Mouse (Mus musculus): ENCODE results near the gene Slc23a2. TPM values are rescaled to one million over a fixed set of nuclear protein-coding genes. Genes with fewer than 3 reads are reported as not detected.

Gene Slc23a2
- polyA plus RNA-seq, 1 experiment from 2014 or later, result 7.9 TPM

GRCm38 (mm10) chr2:132171939-132172338 is 27.0 kb upstream of the Slc23a2 start:
- 63% methylated on average over 8 of the region's 8 CpGs for WGBS
- ATAC-seq (replicated peaks; ENCODE audit: low FRiP score) (no peak), DNase-seq (ENCODE audit: low spot score) (no peak)
- no peaks in the 10 kb centered on the region for H3K27me3 ChIP-seq (replicated peaks; ENCODE audit: control insufficient read depth, insufficient read depth, low read length)
- H3K4me1 ChIP-seq (replicated peaks; ENCODE audit: control insufficient read depth, insufficient read depth, low read length), result no peaks in the 10 kb centered on the region
- H3K9me3 ChIP-seq (ENCODE audit: control insufficient read depth, low read length), result no peaks in the 10 kb centered on the region
- no peak overlapping the region for H3K4me2 ChIP-seq
- no peak overlapping the region for H3K9ac ChIP-seq (ENCODE audit: low read depth, low read length)
- H3K36me3 ChIP-seq (ENCODE audit: control insufficient read depth, insufficient read depth, low read length), result no peaks in the 10 kb centered on the region
- no peak overlapping the region for H3K4me3 ChIP-seq (ENCODE audit: low read depth, low read length)
- no peak overlapping the region for H3K27ac ChIP-seq (ENCODE audit: low read depth, low read length)

GRCm38 (mm10) chr2:132169150-132169549 is 24.2 kb upstream of the Slc23a2 start:
- no peak for DNase-seq (ENCODE audit: low spot score)
- Histone ChIP-seq H3K4me1 (replicated peaks; ENCODE audit: control insufficient read depth, insufficient read depth, low read length) (no peaks in the 10 kb centered on the region), H3K9me3 (ENCODE audit: control insufficient read depth, low read length) (no peaks in the 10 kb centered on the region), H3K27me3 (replicated peaks; ENCODE audit: control insufficient read depth, insufficient read depth, low read length) (no peaks in the 10 kb centered on the region), H3K27ac (ENCODE audit: low read depth, low read length) (no peak overlapping the region), H3K4me2 (no peak overlapping the region), H3K36me3 (ENCODE audit: control insufficient read depth, insufficient read depth, low read length) (no peaks in the 10 kb centered on the region), H3K9ac (ENCODE audit: low read depth, low read length) (no peak overlapping the region), H3K4me3 (ENCODE audit: low read depth, low read length) (no peak overlapping the region)
- no peak for ATAC-seq (replicated peaks; ENCODE audit: low FRiP score)
- WGBS, result 71% methylated on average over 7 of the region's 7 CpGs

GRCm38 (mm10) chr2:132163626-132164025 is 18.7 kb upstream of the Slc23a2 start:
- H3K4me2 ChIP-seq, result no peak overlapping the region
- ATAC-seq (replicated peaks; ENCODE audit: low FRiP score) (no peak), DNase-seq (ENCODE audit: low spot score) (no peak)
- no peaks in the 10 kb centered on the region for H3K9me3 ChIP-seq (ENCODE audit: control insufficient read depth, low read length)
- no peaks in the 10 kb centered on the region for H3K4me1 ChIP-seq (replicated peaks; ENCODE audit: control insufficient read depth, insufficient read depth, low read length)
- no peaks in the 10 kb centered on the region for H3K27me3 ChIP-seq (replicated peaks; ENCODE audit: control insufficient read depth, insufficient read depth, low read length)
- 100% methylated on average over 1 of the region's 1 CpGs for WGBS
- no peaks in the 10 kb centered on the region for H3K36me3 ChIP-seq (ENCODE audit: control insufficient read depth, insufficient read depth, low read length)
- no peak overlapping the region for H3K9ac ChIP-seq (ENCODE audit: low read depth, low read length)
- H3K27ac ChIP-seq (ENCODE audit: low read depth, low read length), result no peak overlapping the region
- H3K4me3 ChIP-seq (ENCODE audit: low read depth, low read length), result no peak overlapping the region

GRCm38 (mm10) chr2:132157482-132157881 is 12.6 kb upstream of the Slc23a2 start:
- DNase-seq (ENCODE audit: low spot score) (no peak), ATAC-seq (replicated peaks; ENCODE audit: low FRiP score) (no peak)
- H3K4me3 ChIP-seq (ENCODE audit: low read depth, low read length), result no peak overlapping the region

GRCm38 (mm10) chr2:132152670-132153069 is 7.8 kb upstream of the Slc23a2 start:
- H3K4me1 ChIP-seq (replicated peaks; ENCODE audit: control insufficient read depth, insufficient read depth, low read length), result peaks cover 8% of the 10 kb centered on the region
- no peak overlapping the region for H3K27ac ChIP-seq (ENCODE audit: low read depth, low read length)
- ATAC-seq (replicated peaks; ENCODE audit: low FRiP score), result no peak
- no peak overlapping the region for H3K4me3 ChIP-seq (ENCODE audit: low read depth, low read length)
- no peak overlapping the region for H3K4me2 ChIP-seq
- no peak overlapping the region for H3K9ac ChIP-seq (ENCODE audit: low read depth, low read length)
- WGBS, result 49% methylated on average over 5 of the region's 5 CpGs
- no peaks in the 10 kb centered on the region for H3K9me3 ChIP-seq (ENCODE audit: control insufficient read depth, low read length)
- H3K27me3 ChIP-seq (replicated peaks; ENCODE audit: control insufficient read depth, insufficient read depth, low read length), result peaks cover 4% of the 10 kb centered on the region; the same call in 1 of the 2 replicates
- H3K36me3 ChIP-seq (ENCODE audit: control insufficient read depth, insufficient read depth, low read length), result no peaks in the 10 kb centered on the region
- DNase-seq (ENCODE audit: low spot score), result no peak

More at GRCm38 (mm10) chr2:132157482-132157881, 12.6 kb upstream of the Slc23a2 start:
- 65% methylated on average over 4 of the region's 4 CpGs for whole genome bisulfite sequencing
- Histone ChIP-seq H3K9ac (ENCODE audit: low read depth, low read length) (no peak overlapping the region), H3K4me1 (replicated peaks; ENCODE audit: control insufficient read depth, insufficient read depth, low read length) (peaks cover 7% of the 10 kb centered on the region; the same call in 1 of the 2 replicates), H3K9me3 (ENCODE audit: control insufficient read depth, low read length) (no peaks in the 10 kb centered on the region), H3K4me2 (no peak overlapping the region), H3K27me3 (replicated peaks; ENCODE audit: control insufficient read depth, insufficient read depth, low read length) (no peaks in the 10 kb centered on the region), H3K27ac (ENCODE audit: low read depth, low read length) (no peak overlapping the region), H3K36me3 (ENCODE audit: control insufficient read depth, insufficient read depth, low read length) (no peaks in the 10 kb centered on the region)

- Histone ChIP-seq H3K36me3 (ENCODE audit: control insufficient read depth, insufficient read depth, low read length) (no peaks in the 10 kb centered on the region), H3K9ac (ENCODE audit: low read depth, low read length) (no peak overlapping the region), H3K4me2 (no peak overlapping the region), H3K4me1 (replicated peaks; ENCODE audit: control insufficient read depth, insufficient read depth, low read length) (peaks cover 18% of the 10 kb centered on the region), H3K27ac (ENCODE audit: low read depth, low read length) (no peak overlapping the region), H3K4me3 (ENCODE audit: low read depth, low read length) (no peak overlapping the region), H3K9me3 (ENCODE audit: control insufficient read depth, low read length) (no peaks in the 10 kb centered on the region), H3K27me3 (replicated peaks; ENCODE audit: control insufficient read depth, insufficient read depth, low read length) (peaks cover 4% of the 10 kb centered on the region; the same call in 1 of the 2 replicates)
- 54% methylated on average over 6 of the region's 6 CpGs for WGBS
- DNase-seq (ENCODE audit: low spot score), result no peak
- ATAC-seq (replicated peaks; ENCODE audit: low FRiP score), result no peak
Measured at GRCm38 (mm10) chr2:132151592-132151991, 6.7 kb upstream of the Slc23a2 start.

GRCm38 (mm10) chr2:132150926-132151325 is 6.0 kb upstream of the Slc23a2 start:
- Histone ChIP-seq H3K27ac (ENCODE audit: low read depth, low read length) (no peak overlapping the region), H3K27me3 (replicated peaks; ENCODE audit: control insufficient read depth, insufficient read depth, low read length) (peaks cover 4% of the 10 kb centered on the region; the same call in 1 of the 2 replicates), H3K4me2 (no peak overlapping the region), H3K4me3 (ENCODE audit: low read depth, low read length) (no peak overlapping the region), H3K36me3 (ENCODE audit: control insufficient read depth, insufficient read depth, low read length) (no peaks in the 10 kb centered on the region), H3K9ac (ENCODE audit: low read depth, low read length) (no peak overlapping the region), H3K9me3 (ENCODE audit: control insufficient read depth, low read length) (no peaks in the 10 kb centered on the region), H3K4me1 (replicated peaks; ENCODE audit: control insufficient read depth, insufficient read depth, low read length) (peaks cover 18% of the 10 kb centered on the region)
- 72% methylated on average over 1 of the region's 1 CpGs for WGBS
- ATAC-seq (replicated peaks; ENCODE audit: low FRiP score) (no peak), DNase-seq (ENCODE audit: low spot score) (no peak)

- H3K27ac ChIP-seq (ENCODE audit: low read depth, low read length), result no peak overlapping the region
- H3K4me1 ChIP-seq (replicated peaks; ENCODE audit: control insufficient read depth, insufficient read depth, low read length), result peaks cover 12% of the 10 kb centered on the region
- H3K9ac ChIP-seq (ENCODE audit: low read depth, low read length), result no peak overlapping the region
- H3K4me3 ChIP-seq (ENCODE audit: low read depth, low read length), result no peak overlapping the region
- H3K27me3 ChIP-seq (replicated peaks; ENCODE audit: control insufficient read depth, insufficient read depth, low read length), result no peaks in the 10 kb centered on the region
- H3K36me3 ChIP-seq (ENCODE audit: control insufficient read depth, insufficient read depth, low read length), result peaks cover 4% of the 10 kb centered on the region
- no peak for ATAC-seq (replicated peaks; ENCODE audit: low FRiP score)
- H3K4me2 ChIP-seq, result peak overlapping the region; percentile 24; the same call in 1 of the 2 replicates
- no peaks in the 10 kb centered on the region for H3K9me3 ChIP-seq (ENCODE audit: control insufficient read depth, low read length)
- no peak for DNase-seq (ENCODE audit: low spot score)
- WGBS, result 18% methylated on average over 4 of the region's 4 CpGs
Measured at GRCm38 (mm10) chr2:132146502-132146901, 1.6 kb upstream of the Slc23a2 start.
